Mouse (Mus musculus) megakaryocyte, embryonic 14.5 days (primary cell): ENCODE data around the gene Gfpt2.

Experiments used
- FLI1 ChIP-seq: IDR thresholded peaks from 2 replicates; pipeline ENCODE4 v1.6.1; 2012; ENCODE audit warnings: low read length, inconsistent platforms, mixed read lengths
- GATA1 ChIP-seq: IDR thresholded peaks from 3 replicates; pipeline ENCODE4 v1.6.1; 2012; ENCODE audit warnings: mixed read lengths, low read length, inconsistent platforms, borderline replicate concordance

GRCm38 (mm10) chr11:49821546-49821945 is 27.6 kb downstream of the Gfpt2 start:
- TF ChIP-seq GATA1 (no peak), FLI1 (no peak)
